Mouse (Mus musculus) cerebellum, adult 9-11 months (tissue): Measurements from ENCODE around the gene Olfr885.

Source experiments
- DNase-seq: peaks from one replicate; pipeline ENCODE4 v3.0.0; 2022

The Olfr885 gene

DNA sequence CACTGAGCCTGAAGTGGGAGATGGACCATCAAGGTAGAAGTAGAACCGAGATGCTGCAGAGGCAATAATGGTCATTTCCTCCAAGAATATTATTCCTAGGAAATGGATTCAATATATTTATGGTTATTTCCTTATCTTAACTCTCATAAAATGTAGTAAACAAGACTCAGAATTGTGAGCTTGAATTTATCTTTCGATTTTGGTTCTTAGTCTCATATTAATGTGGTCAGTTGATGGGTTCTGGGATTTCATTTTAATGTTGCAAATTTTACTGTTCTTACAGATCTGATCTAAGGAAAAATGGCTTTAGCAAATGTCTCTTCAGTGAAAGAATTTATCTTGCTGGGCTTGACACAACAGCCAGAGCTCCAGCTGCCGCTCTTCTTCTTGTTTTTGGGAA, at the start of gene Olfr885:
Gene Olfr885, plus strand, starts transcription at position 301 of the 400 bp plus-strand sequence.
- no peak for DNase-seq

DNA sequence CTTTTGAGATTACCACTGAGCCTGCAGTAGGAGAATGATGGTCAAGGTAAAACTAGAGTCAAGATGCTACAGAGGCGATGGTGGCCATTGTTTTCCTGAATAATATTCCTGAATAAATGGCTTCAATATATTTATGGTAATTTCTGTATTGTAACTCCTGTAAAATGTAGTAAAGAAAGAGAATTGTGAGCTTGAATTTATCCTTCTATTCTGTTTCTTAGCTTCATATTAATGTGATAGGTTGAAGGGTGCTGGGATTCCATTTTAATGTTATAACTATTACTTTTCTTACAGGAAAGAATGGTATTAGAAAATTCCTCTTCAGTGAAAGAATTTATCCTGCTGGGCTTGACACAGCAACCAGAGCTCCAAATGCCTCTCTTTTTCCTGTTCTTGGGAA, 35.6 kb upstream of the Olfr885 start, which contains the start of gene Olfr883:
Gene Olfr883, plus strand, starts transcription at position 301 of the 400 bp plus-strand sequence.
- DNase-seq = no peak

DNA sequence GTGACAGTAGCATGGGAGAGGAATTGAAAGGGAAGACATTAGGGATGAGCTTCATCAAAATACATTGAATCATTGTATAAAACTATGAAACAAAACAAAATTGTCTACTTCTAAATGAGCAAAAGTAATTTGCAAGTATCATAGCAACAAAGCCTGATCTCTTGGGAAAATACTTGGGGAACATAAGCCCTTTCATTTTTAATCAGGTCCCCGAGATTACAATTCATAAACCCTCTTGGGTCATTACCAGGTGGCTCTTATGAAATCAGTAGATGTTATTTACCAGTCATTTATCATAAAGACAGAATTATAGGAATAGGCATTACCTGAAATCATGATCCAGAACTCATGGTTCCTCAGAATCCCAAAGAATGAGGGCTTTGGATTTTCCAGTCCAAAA, 14.9 kb upstream of the Olfr885 start, which contains the start of gene Olfr884:
Gene Olfr884, plus strand, starts transcription at position 301 of the 400 bp plus-strand sequence.
- DNase-seq = no peak

DNA sequence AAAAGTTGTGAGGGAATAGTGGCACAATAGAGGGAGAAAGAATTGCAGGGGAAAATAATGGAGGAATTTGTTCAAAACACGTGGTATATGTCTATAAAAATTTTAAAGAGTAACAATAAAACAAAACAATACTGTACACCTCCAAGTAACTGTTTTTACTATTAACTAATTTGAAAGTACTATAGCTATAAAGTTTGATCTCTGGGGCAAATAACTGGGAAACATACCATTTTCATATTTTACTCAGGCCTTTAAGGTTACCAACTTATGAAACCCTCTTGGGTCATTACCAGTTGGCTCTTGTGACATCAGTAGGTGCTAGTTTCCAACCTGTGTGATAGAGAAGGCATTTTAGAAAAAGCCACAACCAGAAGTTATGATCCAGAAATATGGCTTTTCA, 22.6 kb downstream of the Olfr885 start, which contains the start of gene Olfr887:
Gene Olfr887, plus strand, starts transcription at position 301 of the 400 bp plus-strand sequence.
- DNase-seq = no peak

DNA sequence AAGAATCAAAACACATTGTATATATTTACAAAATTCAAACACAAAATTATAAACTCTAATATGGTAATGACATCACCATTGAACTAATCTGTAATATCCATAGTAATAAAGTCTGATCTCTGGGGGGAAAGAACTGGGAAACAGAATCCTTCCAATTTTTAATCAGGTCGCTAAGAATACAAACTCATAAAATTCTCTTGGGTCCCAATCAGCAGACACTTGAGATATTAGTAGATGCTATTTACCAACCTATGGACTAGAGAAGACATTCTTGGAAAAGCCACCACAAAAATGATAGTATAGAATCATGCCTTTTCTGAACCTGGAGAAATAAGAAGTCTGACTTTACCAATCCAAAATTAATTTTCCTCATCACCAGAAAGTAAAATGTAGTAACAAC, 46.7 kb downstream of the Olfr885 start, which contains the start of gene Olfr888:
Gene Olfr888, plus strand, starts transcription at position 301 of the 400 bp plus-strand sequence.
- DNase-seq = no peak
